Mouse (Mus musculus) urinary bladder, postnatal 25 days (tissue): Measurements from ENCODE around the gene Bptf.
A peak's percentile ranks its signal among the peaks of the same experiment; 100 is the strongest.
"Not testable (repeated sequence)": the region's sequence is repeated elsewhere in the genome, so short reads cannot be mapped to it uniquely, and the experiment has no call there.

Experiments
- DNase-seq: peaks from one replicate; pipeline ENCODE4 v3.0.0; 2022; ENCODE audit warnings: low spot score

The Bptf gene

DNA sequence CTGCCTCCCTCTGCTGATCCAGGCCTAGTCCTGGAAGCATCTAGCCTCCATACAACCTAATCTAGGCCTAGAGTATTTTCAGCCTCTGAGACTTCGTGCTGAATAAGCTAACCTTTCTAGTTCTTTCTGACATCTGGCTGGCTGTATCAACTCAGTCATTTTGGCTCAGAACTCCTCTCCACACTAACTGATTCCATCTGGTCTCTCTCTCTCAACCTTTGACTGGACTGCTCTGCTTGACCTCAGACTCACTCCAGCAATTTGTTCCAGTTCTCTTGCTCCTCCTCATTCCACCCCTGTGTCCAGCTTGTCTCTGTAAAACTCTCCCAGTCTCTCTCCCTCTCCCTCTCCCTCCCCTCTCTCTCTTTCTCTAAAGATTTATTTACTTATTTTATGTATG, 115.0 kb downstream of the Bptf start:
- no peak for DNase-seq

DNA sequence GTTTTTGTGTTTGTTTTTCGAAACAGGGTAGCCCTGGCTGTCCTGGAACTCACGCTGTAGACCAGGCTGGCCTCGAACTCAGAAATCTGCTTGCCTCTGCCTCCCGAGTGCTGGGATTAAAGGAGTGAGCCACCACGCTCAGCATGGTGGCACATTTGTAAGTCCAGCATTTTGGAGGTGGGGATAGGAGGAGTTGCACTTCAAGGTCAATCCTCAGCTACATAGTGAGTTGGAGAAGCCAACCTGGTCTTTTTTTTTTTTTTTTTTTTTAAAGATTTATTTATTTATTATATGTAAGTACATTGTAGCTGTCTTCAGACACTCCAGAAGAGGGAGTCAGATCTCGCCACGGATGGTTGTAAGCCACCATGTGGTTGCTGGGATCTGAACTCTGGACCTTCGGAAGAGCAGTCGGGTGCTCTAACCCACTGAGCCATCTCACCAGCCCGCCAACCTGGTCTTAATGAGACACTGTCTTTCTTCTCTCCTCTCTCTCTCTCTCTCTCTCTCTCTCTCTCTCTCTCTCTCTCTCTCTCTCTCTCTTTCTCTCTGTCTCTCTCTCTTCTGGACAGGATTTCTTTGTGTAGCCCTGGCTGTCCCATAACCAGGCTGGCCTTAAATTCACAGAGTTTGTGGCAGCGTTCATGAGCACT, 116.3 kb downstream of the Bptf start:
- not testable (repeated sequence) for DNase-seq

DNA sequence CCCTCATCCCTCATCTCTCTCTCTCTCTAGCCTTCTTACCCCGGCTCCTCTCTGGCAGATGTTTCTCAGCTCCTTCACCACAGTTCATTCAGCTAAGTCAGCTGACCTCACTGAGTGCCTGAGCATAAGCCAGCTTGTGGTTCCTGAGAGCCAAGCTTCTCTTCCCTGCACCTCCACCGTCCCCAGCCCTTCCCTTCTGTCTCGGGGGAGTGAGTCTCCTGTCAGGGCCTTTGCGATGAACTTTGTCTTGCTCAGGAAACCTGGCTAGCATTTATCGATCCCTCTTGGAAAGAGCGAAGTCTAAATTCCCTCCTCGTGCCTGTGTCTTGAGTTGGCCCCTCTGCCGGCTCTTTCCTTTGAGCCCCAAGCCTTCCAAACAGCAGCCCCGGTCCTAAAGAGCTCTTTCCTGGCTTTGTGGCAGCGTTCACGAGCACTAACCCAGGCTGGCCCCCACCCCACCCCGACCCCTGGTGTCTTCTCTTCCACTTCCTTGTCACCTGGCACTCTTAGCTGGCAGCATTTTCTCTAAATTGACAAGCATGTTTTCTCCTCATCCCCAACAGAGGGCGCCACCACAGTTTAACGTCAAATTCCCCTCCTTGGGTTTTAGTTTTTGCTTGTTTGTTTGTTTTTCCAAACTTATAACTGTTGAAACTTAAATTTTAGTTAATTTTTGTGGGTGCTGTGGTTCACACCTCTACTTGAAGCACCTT, 117.2 kb downstream of the Bptf start:
- no peak for DNase-seq

DNA sequence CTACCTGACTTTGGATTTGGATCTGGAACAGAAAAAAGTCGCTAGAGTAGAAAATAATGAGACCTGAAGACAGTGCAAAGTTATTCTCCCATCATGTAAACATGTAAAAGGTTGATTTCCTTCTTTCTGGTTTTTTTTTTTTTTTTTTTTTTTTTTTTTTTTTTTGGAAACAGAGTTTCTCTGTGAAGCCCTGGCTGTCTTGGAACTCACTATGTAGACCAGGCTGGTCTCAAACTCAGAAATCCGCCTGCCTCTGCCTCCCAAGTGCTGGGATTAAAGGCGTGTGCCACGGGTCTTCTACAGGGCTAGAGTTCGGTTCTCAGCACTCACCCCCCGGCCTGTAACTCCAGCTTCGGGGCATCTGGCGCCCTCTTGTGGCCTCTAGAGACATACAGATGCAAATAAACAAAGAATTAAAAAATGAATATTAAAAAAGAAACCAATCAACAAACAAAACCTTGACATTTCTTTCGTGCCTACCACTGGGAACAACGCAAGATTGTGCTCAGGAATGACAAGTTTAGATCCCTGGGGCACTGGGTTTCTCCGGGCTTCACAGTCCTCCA, 117.8 kb downstream of the Bptf start:
- no peak for DNase-seq

DNA sequence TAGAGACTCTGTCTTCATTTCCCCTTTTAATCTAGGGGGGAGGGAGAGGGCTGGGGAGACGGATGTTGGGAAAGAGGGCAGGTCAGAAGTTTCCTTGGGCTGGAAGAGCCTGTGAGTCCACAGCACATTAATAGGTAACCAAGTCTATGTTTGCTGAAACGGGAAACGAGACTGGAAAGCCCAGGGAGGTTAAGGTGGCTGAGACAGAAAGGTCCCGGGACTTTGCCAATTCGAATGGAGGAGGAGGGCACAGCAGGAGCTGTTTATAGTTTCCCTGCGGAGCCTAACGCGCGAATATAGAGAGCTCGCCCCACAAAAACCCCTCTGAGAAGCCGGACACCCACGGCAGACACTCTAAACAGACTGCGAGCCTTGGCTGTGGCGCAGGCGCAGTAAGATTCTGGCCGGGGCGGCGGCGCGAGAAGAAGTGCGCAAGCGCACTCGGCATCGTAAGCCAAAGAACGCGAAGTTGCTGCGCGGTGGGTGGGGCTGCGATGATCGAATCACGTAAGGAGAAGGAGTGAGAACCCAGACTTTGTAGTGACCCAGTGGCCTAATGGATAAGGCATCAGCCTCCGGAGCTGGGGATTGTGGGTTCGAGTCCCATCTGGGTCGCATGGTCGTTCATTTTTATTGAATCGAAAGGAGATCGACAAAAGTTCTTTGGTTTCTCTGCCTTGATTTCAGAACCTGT, 119.5 kb downstream of the Bptf start:
- peak; percentile 99 for DNase-seq

DNA sequence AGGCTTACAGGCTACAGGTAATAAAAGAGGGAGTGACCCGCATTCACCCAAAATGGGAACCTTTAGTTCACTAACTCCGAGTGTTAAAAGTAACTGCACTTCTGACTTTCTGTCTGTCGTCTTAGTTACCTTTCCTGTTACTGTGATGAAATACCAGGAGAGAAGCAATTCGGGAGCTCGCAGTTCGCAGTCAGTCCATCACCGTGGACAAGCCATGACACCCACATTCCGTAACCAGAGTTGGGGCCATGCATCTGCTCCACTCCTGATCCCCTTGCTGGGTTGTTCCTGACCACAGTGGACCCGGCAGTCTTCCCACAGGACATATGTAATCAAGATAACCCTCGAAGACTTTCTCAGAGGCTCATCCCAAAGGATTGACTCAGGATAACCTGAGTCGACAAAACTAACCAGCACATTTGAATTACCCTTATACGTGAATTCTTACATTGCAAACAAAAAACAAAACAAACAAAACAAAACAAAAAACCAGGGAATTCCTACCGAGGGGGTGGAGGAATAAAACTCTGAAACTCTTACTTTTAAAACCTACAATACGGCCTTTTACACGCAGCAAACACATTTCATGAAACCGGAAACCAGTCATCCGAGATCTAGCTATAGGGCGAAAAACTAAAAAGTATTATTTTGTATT, 120.1 kb downstream of the Bptf start:
- no peak for DNase-seq

DNA sequence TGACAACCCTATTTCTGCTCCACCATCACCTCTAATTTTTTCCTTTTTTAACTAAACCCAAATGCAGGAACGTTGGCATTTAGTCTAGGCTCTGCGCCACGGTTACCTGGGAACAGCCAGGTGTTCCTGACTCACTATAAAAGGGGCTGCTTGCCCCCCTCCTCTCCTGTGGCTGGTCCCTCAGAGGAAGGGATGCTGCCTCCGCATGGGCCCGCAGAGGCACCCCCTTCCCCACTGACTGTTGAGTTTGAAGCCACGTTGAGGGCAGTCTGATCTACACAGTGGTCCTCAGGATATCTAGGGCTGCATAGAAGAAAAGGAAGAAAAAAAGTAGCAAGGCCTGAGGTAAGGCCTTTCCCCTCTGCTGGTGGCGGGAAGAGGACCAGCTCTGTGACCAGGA, 120.8 kb downstream of the Bptf start:
- no peak for DNase-seq

DNA sequence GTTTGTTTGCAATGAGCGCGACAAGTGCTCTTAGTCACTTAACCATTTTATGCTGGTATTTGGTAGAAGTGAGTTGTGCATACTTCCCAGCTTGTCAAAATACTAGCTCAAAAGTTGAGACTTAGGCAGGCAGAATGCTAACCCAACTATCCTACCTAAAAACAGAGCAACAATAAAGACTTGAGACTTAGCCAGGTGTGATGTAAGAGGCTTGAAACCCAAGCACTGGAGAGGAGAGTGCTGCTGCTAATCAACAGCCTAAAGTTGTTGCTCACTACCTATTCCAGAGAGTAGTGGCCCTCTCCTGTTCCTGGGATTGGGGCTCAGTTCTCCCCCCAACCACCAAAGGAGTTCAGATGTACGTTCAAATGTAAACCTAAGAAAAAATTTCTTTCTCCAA, 121.5 kb downstream of the Bptf start:
- DNase-seq, result no peak

DNA sequence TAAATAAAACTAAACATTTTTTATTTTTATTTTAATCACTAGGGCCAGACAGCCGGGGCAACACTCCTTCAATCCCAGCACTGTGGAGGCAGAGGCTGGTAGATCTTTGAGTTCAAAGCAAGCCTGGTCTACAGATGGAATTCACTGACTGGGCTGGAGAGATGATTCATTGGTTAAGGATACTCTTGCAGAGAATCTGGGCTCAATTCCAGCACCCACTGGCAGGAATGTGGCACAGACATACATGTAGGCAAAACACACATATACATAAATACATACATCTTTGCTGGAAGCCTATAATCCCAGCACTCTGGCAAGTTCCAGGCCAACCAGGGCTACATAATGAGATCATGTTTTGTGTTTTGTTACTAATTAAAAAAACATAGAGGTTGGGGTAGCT, 126.4 kb downstream of the Bptf start:
- DNase-seq, result no peak

DNA sequence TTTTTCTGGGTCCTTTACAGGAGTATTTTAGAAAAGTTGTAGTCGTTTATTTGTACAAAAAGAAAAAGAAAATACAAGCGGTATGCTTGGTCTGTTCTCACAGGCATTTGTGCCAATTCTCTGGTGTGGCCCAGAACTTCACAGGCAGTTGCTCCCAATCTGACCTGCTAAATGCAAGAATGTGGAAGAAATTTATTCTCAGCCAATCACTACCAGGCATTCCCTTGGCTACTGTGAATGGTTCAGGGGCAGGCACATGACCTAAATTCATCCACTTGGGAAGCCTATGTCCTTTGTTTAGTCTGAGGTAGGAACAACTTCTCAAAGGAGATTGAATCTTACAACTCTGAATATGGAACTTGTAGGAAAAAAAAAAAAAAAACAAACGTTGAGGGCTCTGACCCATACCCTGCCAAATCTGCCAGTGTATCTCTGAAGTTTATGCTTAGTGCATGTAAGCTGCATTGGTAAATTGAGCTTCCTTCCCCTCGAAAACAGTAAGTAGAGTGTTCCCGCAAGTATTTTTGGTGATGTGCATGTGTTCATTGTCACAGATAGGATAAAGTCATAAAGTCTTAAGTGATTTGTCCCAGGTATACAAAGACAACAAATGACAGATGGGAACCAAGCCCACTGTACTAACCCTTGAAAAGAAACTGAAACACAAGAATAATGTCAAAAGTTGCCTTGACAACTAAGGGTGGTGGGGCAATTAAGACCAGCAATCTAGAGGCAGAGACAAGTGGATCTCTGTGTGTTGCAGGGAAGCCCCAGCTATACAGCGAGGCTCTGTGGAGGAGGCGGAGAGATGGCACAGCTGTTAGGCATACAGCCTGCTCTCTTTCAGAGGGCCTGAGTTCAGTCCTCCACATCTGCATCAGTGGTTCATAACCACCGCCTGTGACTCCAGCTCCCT, 129.9 kb downstream of the Bptf start:
- DNase-seq, result no peak

DNA sequence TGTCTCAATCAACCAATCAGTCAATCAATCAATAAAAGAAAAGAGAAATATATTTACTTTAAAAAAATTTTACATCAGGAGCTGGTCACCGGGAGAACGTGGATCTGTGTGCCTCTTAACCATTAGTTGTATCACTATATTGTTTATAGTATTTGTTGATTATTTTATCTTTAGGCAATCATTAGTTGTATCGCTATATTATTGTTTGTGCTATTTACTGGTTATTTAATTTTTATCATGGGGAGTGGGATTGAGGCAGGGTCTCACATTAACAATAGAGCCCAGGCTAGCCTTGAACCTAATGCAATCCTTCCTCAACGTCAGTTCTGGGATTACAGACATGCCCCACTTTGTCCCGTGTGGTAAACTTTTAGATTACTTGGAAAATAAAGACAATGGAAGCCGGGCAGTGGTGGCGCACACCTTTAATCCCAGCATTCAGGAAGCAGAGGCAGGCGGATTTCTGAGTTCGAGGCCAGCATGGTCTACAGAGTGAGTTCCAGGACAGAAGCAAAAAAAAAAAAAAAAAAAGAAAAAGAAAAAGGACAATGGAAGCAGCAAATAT, 131.9 kb downstream of the Bptf start:
- no peak for DNase-seq

DNA sequence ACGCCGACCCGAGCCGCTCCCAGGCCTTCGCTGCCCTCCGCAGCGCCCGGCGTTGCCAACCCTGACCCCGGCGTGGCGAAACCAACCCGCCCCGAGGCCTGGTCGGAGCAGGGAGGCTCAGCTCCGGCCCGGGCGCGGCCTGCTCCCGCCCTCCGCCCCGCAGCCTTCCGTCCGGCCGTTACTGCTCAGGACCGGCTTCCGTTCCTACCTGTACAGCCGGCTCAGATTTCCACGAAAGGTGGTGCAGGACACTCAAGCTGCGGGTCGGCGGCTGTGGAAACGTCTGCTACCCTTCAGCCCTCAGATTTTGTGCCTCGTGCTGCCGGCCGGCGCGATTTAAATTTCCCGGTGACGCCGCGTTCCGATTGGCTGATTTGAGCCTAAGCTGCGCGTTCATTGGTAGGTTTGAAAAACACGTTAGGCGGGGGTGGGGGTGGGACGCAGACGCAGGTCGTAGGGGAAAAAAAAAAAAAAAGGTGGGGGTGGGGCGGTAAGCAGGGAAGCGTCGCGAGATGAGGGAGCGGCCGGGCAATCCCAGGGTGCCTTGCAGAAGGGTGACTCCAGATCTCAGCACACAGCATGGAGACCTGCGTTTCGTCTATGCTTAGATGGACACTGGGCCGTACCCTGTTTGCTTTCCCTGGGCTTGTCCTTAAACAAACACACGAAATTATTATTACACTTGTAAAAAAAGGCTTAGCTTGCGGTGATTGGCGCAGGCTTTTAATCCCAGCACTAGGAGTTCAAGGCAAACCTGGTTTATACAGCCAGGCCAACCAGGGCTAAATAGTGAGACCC, 132.6 kb downstream of the Bptf start, which contains the start of gene Kpna2:
Gene Kpna2 (minus strand): TSS at position 391 of the 798 bp plus-strand sequence.
- DNase-seq, result peak; percentile 82

DNA sequence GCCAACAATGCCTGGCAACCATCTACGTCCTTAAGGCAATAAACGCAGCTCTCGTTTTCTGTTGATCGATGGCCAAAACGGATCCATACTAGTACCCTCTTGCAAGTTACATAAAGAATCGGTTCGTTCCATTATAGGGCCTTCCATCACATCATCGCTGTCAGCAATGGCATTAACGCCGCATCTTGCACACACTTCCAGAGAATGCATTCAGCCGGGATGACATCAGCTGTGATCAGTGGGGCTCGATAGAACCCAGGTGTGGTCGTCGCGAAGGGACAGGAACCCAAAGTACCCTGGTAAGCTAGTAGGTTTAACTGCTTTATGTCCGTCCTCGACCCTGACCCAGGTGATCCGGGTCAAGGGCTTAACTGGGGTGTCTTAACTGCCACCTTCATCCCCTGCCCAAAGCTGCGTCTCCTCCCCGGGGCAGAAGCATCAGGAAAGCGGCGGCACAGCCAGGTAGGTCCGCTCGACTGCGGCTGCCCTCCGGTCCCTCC, 133.2 kb downstream of the Bptf start:
- no peak for DNase-seq

DNA sequence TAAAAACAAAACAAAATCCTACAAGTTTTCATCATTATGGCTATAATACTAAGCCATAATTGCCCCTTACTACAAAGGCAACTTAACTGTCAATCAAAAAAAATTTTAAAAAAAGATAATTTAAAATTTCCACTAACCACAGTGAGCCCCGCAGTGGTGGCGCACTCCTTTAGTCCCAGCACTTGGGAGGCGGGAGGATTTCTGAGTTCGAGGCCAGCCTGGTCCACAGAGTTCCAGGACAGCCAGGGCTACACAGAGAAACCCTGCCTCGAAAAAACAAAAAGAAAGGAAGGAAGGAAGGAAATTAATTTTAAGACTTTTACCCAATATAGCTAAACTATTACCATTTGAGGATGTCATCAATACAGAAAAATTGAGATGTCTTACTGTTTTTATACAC, 134.0 kb downstream of the Bptf start:
- no peak for DNase-seq

DNA sequence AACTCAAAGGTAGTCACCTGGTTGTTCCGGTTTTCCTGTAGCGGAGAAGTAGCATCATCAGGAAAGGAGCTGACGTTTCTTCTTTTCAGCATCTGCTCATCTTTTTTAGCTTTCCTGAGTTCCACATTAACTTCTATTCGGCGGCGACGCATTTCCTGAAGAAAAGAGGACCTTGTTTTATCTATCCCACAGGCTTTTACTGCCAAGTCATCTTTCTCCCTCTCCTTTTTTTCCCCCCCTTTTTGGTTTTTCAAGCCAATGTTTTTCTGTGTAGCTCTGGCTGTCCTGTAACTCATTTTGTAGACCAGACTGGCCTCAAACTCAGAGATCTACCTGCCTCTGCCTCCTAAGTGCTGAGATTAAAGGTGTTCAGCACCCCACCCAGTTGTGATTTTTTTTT, 135.4 kb downstream of the Bptf start:
- not testable (repeated sequence) for DNase-seq

DNA sequence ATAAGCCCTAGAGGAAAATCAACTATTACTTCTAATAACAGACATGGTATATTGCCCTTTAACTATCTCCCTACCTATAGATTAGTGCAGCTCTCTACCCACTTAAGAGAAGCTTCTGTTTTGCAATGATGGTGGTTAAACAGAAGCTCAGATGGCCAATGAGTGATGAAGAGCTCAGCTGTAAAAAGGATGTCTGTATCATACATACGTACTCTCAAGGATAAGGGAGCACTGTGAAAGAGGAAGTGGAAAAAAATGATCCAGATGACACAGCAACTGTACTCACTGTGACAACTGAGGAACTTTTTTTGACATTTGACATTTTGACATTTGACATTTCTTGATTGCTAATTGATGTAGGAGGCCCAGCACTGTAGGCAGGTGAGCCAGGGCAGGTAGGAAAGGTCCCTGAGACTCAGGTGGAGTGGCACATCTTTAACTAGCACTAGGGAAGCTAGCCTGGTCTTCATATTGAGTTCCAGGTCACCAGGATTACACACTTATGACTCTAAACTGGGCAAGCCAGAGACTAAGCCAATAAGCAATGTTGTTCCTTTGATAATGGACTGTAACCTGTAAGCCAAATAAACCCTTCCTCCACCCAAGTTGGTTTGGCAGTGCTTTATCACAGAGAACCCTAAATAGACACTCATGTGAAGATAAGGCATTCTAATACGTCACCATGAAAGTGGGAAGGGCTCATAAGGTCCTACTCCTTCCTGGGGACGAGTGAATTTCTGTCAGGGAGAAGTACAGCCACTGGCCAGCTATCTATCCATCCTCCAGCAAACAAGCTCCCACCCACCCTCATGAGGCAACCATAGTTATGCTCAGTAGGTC, 137.5 kb downstream of the Bptf start:
- no peak for DNase-seq

DNA sequence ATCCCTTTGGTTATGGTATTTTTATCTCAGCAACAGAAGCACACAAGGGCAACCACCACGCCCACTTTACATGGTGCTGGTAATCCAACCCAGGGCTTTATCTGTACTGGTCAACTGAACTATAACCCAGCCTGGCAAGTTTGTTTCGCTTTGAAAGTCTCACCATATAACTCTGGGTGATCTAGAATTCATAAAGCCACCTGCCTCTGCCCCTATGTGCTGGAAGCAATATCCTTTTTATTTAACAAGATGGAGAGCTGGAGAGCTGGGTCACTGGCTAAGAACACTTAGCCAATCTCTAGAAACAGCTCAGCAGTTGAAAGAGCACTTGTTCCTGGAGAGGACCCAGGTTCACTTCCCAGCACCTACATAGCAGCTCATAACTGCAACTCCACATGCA, 144.5 kb downstream of the Bptf start:
- no peak for DNase-seq

DNA sequence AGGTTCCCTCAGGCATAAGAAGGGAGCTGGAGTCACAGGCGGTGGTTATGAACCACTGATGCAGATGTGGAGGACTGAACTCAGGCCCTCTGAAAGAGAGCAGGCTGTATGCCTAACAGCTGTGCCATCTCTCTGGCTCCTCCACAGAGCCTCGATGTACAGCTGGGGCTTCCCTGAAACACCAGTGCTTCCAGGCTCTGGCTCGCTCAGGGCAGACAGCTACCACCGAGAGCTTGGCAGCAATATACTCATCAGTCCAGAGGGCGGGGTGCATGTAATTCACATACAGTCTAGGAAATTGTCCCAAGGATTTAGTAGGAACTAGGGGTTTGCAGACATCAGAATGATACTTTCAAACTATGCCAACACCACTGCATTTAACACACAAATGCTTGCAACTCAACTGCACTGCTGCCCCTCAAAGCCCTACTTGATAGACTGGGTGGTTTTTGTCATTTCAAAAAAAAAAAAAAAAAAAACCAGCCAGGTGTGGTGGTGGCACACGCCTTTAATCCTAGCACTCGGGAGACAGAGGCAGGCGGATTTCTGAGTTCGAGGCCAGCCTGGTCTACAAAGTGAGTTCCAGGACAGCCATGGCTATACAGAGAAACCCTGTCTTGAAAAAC, 145.8 kb downstream of the Bptf start:
- DNase-seq, result not testable (repeated sequence)
